ENCODE assay signal across 8 mouse cellular contexts in genomic region chr10:95416361-95416684, GRCm38 (mm10). TPM values are rescaled to one million over a fixed set of nuclear protein-coding genes. Genes with fewer than 3 reads are reported as not detected.
DNase-seq lines count a peak whose midpoint lies in the region; ATAC-seq and TF ChIP-seq lines count a peak whose summit lies in the region.

No protein-coding gene starts in this region.

- WGBS in kidney, embryonic 14.5 days: 1% methylated on average over 34 of the region's 34 CpGs
- WGBS in hindbrain, embryonic 13.5 days: 2% methylated on average over 20 of the region's 34 CpGs
- WGBS in midbrain, embryonic 14.5 days: 0% methylated on average over 29 of the region's 34 CpGs

- no peak for TF ChIP-seq CTCF in bone marrow macrophage, adult 2 months (IDR thresholded peaks at IDR 0.05; ENCODE audit: low read depth, low read length)

- no peaks in the 10 kb centered on the region for H3K9me3 ChIP-seq in kidney, embryonic 14.5 days (ENCODE audit: control insufficient read depth, low read length)
- no peaks in the 10 kb centered on the region for H3K9me3 ChIP-seq in hindbrain, embryonic 13.5 days
- H3K9me3 ChIP-seq in midbrain, embryonic 14.5 days (ENCODE audit: control insufficient read depth, low read length): no peaks in the 10 kb centered on the region

- H3K4me2 ChIP-seq in kidney, embryonic 14.5 days (replicated peaks; ENCODE audit: low read depth, low read length): peak overlapping the region; percentile 97
- peak overlapping the region; percentile 91 for H3K4me2 ChIP-seq in hindbrain, embryonic 13.5 days
- peak overlapping the region; percentile 96 for H3K4me2 ChIP-seq in midbrain, embryonic 14.5 days (ENCODE audit: low read length)

- no peaks in the 10 kb centered on the region for H3K36me3 ChIP-seq in kidney, embryonic 14.5 days (ENCODE audit: control insufficient read depth, insufficient read depth, low read length)
- peaks cover 5% of the 10 kb centered on the region; the same call in 1 of the 2 replicates for H3K36me3 ChIP-seq in hindbrain, embryonic 13.5 days
- no peaks in the 10 kb centered on the region; the same call in 1 of the 2 replicates for H3K36me3 ChIP-seq in midbrain, embryonic 14.5 days (ENCODE audit: control insufficient read depth, insufficient read depth, low read length)

- ATAC-seq in kidney, embryonic 14.5 days (ENCODE audit: low FRiP score, low TSS enrichment): no peak; the same call in 1 of the 2 replicates
- no peak; the same call in 1 of the 2 replicates for ATAC-seq in hindbrain, embryonic 13.5 days (ENCODE audit: low FRiP score)
- ATAC-seq in midbrain, embryonic 14.5 days (ENCODE audit: low FRiP score, low TSS enrichment): no peak; the same call in 1 of the 2 replicates
- no peak for ATAC-seq in activated CD4-positive, CD25-positive, alpha-beta regulatory T cell, adult 4 months

- peak overlapping the region; percentile 68; the same call in 1 of the 2 replicates for H3K9ac ChIP-seq in kidney, embryonic 14.5 days (ENCODE audit: low read depth, low read length)
- peak overlapping the region; percentile 94 for H3K9ac ChIP-seq in hindbrain, embryonic 13.5 days
- peak overlapping the region; percentile 82 for H3K9ac ChIP-seq in midbrain, embryonic 14.5 days (replicated peaks; ENCODE audit: low read length)

- peak overlapping the region; percentile 54 for H3K4me3 ChIP-seq in kidney, embryonic 14.5 days (ENCODE audit: low read length)
- peak overlapping the region; percentile 64 for H3K4me3 ChIP-seq in bone marrow macrophage, adult 2 months (ENCODE audit: insufficient read depth, low read length)
- H3K4me3 ChIP-seq in hindbrain, embryonic 13.5 days: peak overlapping the region; percentile 83
- H3K4me3 ChIP-seq in midbrain, embryonic 14.5 days (replicated peaks; ENCODE audit: low read depth, low read length): peak overlapping the region; percentile 69

- H3K27ac ChIP-seq in kidney, embryonic 14.5 days (ENCODE audit: low read depth, low read length): no peak overlapping the region
- H3K27ac ChIP-seq in bone marrow macrophage, adult 2 months (ENCODE audit: insufficient read depth, low read depth, low read length): no peak overlapping the region
- peak overlapping the region; percentile 96 for H3K27ac ChIP-seq in hindbrain, embryonic 13.5 days
- H3K27ac ChIP-seq in midbrain, embryonic 14.5 days (replicated peaks; ENCODE audit: low read depth, low read length): peak overlapping the region; percentile 90

- peaks cover 22% of the 10 kb centered on the region for H3K27me3 ChIP-seq in kidney, embryonic 14.5 days (ENCODE audit: control insufficient read depth, insufficient read depth, low read length)
- H3K27me3 ChIP-seq in hindbrain, embryonic 13.5 days: 0 out of 2 replicates have a peak, but pooled peaks cover 12% of the 10 kb centered on the region
- 0 out of 2 replicates have a peak, but pooled peaks cover 5% of the 10 kb centered on the region for H3K27me3 ChIP-seq in midbrain, embryonic 14.5 days (ENCODE audit: control insufficient read depth, insufficient read depth, low read length)

- H3K4me1 ChIP-seq in kidney, embryonic 14.5 days (ENCODE audit: control insufficient read depth, insufficient read depth, low read length): peaks cover 8% of the 10 kb centered on the region
- H3K4me1 ChIP-seq in bone marrow macrophage, adult 2 months (ENCODE audit: control insufficient read depth, insufficient read depth, low read length): peaks cover 3% of the 10 kb centered on the region; the same call in 1 of the 2 replicates
- peaks cover 21% of the 10 kb centered on the region for H3K4me1 ChIP-seq in hindbrain, embryonic 13.5 days (replicated peaks)
- H3K4me1 ChIP-seq in midbrain, embryonic 14.5 days (ENCODE audit: control insufficient read depth, insufficient read depth, low read length): peaks cover 14% of the 10 kb centered on the region

- no peak for DNase-seq in kidney, adult 8-10 months
- no peak for DNase-seq in midbrain, embryonic 14.5 days
- DNase-seq in urinary bladder, postnatal 36 days (ENCODE audit: low spot score in 2 of 2): no peak
- no peak for DNase-seq in embryo, embryonic 10 days (ENCODE audit: low spot score)

- no peak for TF ChIP-seq POLR2A in bone marrow macrophage, adult 2 months (IDR thresholded peaks at IDR 0.05; ENCODE audit: borderline replicate concordance, low read depth, low read length)

RNA-seq across cellular contexts. Expression of gene Socs2, which starts 0.7 kb away (rescaled TPM):
- polyA plus RNA-seq in kidney, embryonic 14.5 days (2014; fragmentation: Nextera tagmentation; extraction: Ambion mirVana): 17.9 and 20.5 TPM in 2 replicates
- polyA plus RNA-seq in bone marrow macrophage, adult 2 months (2012; ENCODE audit: insufficient read depth, insufficient read length, missing spikeins): 0.19 and 0.74 TPM in 2 replicates
- polyA plus RNA-seq in hindbrain, embryonic 13.5 days (2015; fragmentation: Nextera tagmentation; extraction: Ambion mirVana): 118 and 138 TPM in 2 replicates
- polyA plus RNA-seq in midbrain, embryonic 14.5 days (2014; fragmentation: Nextera tagmentation; extraction: Ambion mirVana): 144 and 150 TPM in 2 replicates
- polyA plus RNA-seq in activated CD4-positive, CD25-positive, alpha-beta regulatory T cell, adult 4 months (2017; shearing (Covaris generic)): 10 to 100 TPM; 76.0 to 81.6 TPM

Comparison
In these comparisons a context has a peak if more than half of its experiments do, and no peak if none do; other contexts are left out.
1. H3K27ac ChIP-seq: peak in hindbrain, embryonic 13.5 days (single experiment) and midbrain, embryonic 14.5 days (single experiment); none in kidney, embryonic 14.5 days (single experiment) and bone marrow macrophage, adult 2 months (single experiment).
2. RNA of gene Socs2, which starts 0.7 kb away (polyA plus RNA-seq): 144 to 150 TPM in midbrain, embryonic 14.5 days, 118 to 138 TPM in hindbrain, embryonic 13.5 days, 76.0 to 81.6 TPM in activated CD4-positive, CD25-positive, alpha-beta regulatory T cell, adult 4 months and 17.9 to 20.5 TPM in kidney, embryonic 14.5 days; 0.19 to 0.74 TPM in bone marrow macrophage, adult 2 months; every median in the first group is over 10 times any median in the second.
3. Peak in every context shown above with its lines, with median percentiles within 50 percentile points of each other: H3K4me2 ChIP-seq, H3K4me3 ChIP-seq and H3K9ac ChIP-seq.